Mouse (Mus musculus) kidney, adult 8-10 months (tissue): ENCODE results near the gene Tdp1.

Source experiments
- DNase-seq, 2 experiments: peaks; one replicate each; pipeline ENCODE4 v3.0.0; 2022

The Tdp1 gene

DNA sequence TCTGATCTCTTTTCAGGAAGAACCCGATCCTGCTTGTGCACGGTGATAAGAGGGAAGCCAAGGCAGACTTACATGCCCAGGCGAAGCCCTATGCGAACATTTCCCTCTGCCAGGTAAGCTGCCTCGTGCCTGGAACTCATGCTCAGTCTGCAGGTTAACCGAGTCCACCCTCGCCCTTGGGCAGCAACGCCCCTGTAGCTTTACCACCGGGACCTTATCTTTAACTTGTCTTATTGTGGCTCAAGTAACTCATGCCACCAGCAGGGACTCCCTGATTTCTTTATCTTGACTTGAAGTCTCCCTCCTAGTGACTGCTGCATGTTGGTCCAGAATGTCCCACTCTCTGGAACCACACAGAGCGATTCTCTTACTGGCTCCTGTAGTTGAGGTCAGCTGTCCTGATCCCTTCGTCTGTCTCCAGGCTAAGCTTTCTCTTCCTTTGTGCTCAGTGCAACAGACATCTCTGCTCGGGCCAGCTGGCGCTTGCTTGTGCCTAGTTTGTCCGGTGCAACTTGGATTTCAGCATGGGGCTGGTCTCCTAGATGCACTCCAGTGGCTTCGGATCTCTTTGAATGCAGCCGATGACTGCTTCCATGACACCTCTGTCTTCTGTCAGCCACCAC is 14.0 kb downstream of the Tdp1 start:
- DNase-seq = peak in 1 of 2 experiments; percentile 9

- DNase-seq = no peak
Observed at GRCm38 (mm10) chr12:99899991-99900390, 15.7 kb downstream of the Tdp1 start.

GRCm38 (mm10) chr12:99901973-99902866 is 17.9 kb downstream of the Tdp1 start:
- peak; percentile 31 to 42 for DNase-seq

DNA sequence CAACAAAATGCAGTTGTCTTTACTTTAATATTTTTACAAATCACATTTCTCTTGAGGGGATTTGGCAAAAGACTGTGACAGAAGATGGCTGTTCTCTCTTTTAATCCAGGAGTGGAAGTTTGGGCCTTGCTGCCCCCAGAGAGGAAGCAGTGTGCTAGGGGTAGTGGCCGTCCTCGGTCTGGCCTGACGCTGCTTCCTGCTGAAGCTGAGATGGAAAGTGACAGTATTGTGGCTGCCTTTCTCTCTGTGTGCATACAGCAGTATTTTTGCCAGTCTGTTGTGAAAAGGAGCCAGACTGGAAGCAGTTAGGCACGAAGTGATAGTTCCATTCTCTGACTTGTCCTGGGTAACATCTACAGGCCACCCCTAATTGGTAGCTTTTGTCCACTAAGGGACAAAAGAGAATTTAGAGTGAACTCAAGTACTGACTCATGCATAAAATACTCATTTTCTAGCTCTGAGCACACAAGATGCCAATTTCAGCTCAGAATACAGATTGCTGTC is 18.6 kb downstream of the Tdp1 start:
- DNase-seq = no peak

- no peak for DNase-seq
Observed at GRCm38 (mm10) chr12:99904537-99904936, 20.2 kb downstream of the Tdp1 start.

GRCm38 (mm10) chr12:99911466-99911865 is 27.1 kb downstream of the Tdp1 start:
- peak; percentile 15 to 37 for DNase-seq

- DNase-seq = no peak
Observed at GRCm38 (mm10) chr12:99917800-99918427, 33.6 kb downstream of the Tdp1 start.

GRCm38 (mm10) chr12:99919636-99920035 is 35.3 kb downstream of the Tdp1 start:
- DNase-seq = peak in 1 of 2 experiments; percentile 19

DNA sequence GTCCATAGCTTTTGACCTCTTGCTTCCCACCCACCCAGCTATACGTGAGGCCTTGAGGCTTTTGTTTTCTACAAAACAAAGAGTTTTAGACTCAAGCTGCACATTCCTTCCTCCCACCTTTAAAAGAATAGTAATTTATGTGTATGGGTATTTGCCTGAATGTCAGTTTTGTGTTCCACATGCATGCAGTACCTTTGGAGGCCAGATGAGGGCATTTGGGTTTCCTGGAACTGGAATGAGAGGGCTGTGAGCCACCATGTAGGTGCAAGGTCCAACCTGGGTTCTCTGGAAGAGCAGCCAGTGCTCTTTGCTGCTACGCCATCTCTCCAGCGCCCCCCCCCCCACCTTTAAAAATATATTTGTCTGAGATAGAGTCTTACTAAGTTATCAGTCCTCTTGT is 36.7 kb downstream of the Tdp1 start:
- peak in 1 of 2 experiments; percentile 25 for DNase-seq

- DNase-seq = no peak
Observed at GRCm38 (mm10) chr12:99923131-99923606, 38.9 kb downstream of the Tdp1 start.

- no peak for DNase-seq
Observed at GRCm38 (mm10) chr12:99923703-99924102, 39.4 kb downstream of the Tdp1 start.

GRCm38 (mm10) chr12:99928311-99928710 is 44.0 kb downstream of the Tdp1 start:
- no peak for DNase-seq

DNA sequence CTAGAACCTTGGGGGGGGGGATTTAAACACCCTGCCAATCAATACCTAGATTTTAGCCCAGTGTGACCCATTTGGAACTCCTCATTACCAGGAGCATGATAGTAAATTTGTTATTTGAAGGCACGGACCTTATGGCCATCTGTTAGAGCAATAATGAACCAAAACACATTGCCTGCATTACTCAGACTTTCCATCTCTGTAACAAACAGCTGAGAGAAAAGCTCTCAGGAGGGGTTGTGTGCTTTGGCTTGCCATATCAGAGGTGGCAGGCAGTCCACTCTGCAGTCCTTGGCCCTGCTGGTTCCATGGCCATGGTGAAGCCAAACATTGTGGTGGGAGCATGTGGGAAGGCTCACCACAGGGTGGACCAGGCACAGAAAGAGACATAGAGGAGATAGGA is 44.8 kb downstream of the Tdp1 start:
- DNase-seq = no peak

GRCm38 (mm10) chr12:99932245-99932644 is 47.9 kb downstream of the Tdp1 start:
- DNase-seq = no peak

GRCm38 (mm10) chr12:99933630-99934029 is 49.3 kb downstream of the Tdp1 start:
- DNase-seq = no peak

GRCm38 (mm10) chr12:99935403-99935802 is 51.1 kb downstream of the Tdp1 start:
- no peak for DNase-seq

DNA sequence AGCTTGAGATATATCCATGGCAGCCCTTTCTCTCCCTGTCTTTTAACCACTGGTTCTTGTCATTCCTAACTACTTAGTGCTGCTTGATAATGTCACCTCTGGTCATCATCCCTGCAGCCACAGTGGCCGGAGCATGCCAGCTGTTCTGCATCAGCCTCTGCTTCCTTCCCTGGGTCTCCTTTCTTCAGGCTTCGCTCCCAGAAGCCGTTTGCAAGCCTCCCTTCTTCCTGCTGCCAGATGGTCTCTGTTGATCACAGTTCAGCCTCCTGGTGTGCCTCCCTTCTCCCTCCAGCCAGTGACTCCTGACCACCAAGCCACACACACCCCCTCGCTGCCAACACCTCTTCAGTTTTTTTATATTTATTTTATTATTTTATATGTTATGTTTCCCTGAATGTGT is 54.2 kb downstream of the Tdp1 start:
- peak in 1 of 2 experiments; percentile 14 for DNase-seq

- no peak for DNase-seq
Observed at GRCm38 (mm10) chr12:99939179-99939578, 54.9 kb downstream of the Tdp1 start.

DNA sequence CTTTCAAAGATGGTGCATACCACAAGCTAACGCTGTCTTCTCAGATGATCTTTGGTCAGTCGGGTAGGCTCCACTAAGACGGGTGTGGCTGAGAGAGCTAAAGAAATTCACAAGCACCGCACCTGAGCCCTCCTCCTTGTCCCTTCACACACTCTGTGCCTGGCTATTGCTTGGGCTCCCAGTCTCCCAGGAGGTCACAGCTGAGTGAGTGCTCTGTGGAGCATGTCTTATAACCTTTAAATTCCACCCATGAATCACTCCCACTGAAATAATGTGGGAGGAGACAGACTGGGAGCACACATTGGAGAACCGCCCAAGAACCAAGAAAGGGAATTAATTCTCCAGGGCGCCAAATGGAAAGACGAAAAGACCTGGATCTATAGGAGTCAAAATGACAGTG is 56.4 kb downstream of the Tdp1 start:
- peak; percentile 72 to 77 for DNase-seq

DNA sequence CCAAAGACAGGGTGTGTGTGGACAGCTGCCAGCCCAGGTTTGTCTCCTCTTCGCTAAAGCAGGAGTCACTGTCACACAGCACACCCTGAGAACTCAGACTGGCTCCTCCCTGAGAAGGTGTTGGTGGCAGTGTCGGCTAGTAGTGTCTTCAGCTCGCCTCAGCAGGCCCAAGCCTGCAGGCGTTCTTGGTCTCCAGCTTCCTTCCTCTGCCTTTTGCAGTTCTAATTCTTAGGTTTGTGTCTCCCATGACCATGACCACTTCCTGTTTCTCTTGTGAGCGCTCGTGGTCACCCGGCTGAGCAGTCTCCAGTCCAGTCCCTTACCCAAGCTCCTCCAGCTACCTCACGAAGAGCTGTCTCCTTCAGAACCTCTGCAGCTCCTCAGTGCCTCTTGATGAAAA is 58.1 kb downstream of the Tdp1 start:
- no peak for DNase-seq

GRCm38 (mm10) chr12:99952928-99953327 is 68.6 kb downstream of the Tdp1 start:
- DNase-seq = peak in 1 of 2 experiments; percentile 43

GRCm38 (mm10) chr12:99956411-99956810 is 72.1 kb downstream of the Tdp1 start:
- no peak for DNase-seq
